19 mouse cellular contexts compared by ENCODE assay signal in genomic region chr3:128668468-128669127, GRCm38 (mm10).
DNase-seq lines count a peak whose midpoint lies in the region; ATAC-seq and TF ChIP-seq lines count a peak whose summit lies in the region.
"Had no signal": no experiment of that assay in that cellular context is flagged by ENCODE, and none has a peak within 500 bp of the region (broad histone marks: within the 10 kb centered on the region; RNA-seq: fewer than 3 reads in every experiment).

No protein-coding gene starts in this region.

- no peak overlapping the region for H3K4me2 ChIP-seq in hindbrain, embryonic 12.5 days (replicated peaks)
- H3K4me2 ChIP-seq in forebrain, embryonic 15.5 days (replicated peaks): no peak overlapping the region
- peak overlapping the region; percentile 26 for H3K4me2 ChIP-seq in hindbrain, embryonic 16.5 days (ENCODE audit: low read length)
- no peak overlapping the region for H3K4me2 ChIP-seq in neural tube, embryonic 12.5 days (replicated peaks)
- no peak overlapping the region for H3K4me2 ChIP-seq in stomach, postnatal 0 days (replicated peaks; ENCODE audit: low read depth)
- no peak overlapping the region for H3K4me2 ChIP-seq in kidney, embryonic 14.5 days (replicated peaks; ENCODE audit: low read depth, low read length)
- H3K4me2 ChIP-seq in kidney, embryonic 15.5 days: no peak overlapping the region
- H3K4me2 ChIP-seq: embryonic facial prominence, embryonic 13.5 days; limb, embryonic 12.5 days; liver, embryonic 12.5 days had no signal

- H3K4me3 ChIP-seq in hindbrain, embryonic 12.5 days: no peak overlapping the region
- H3K4me3 ChIP-seq in hindbrain, embryonic 10.5 days: no peak overlapping the region
- H3K4me3 ChIP-seq in forebrain, embryonic 15.5 days: no peak overlapping the region
- H3K4me3 ChIP-seq in hindbrain, embryonic 16.5 days (ENCODE audit: low read length): no peak overlapping the region
- no peak overlapping the region for H3K4me3 ChIP-seq in neural tube, embryonic 12.5 days
- no peak overlapping the region for H3K4me3 ChIP-seq in stomach, postnatal 0 days (ENCODE audit: low read depth, low read length)
- no peak overlapping the region for H3K4me3 ChIP-seq in kidney, embryonic 14.5 days (ENCODE audit: low read length)
- no peak overlapping the region for H3K4me3 ChIP-seq in kidney, embryonic 15.5 days (replicated peaks)
- H3K4me3 ChIP-seq: embryonic facial prominence, embryonic 13.5 days; limb, embryonic 12.5 days; liver, embryonic 12.5 days; myocyte had no signal

- H3K4me1 ChIP-seq in hindbrain, embryonic 12.5 days: 0 out of 2 replicates have a peak, but pooled peaks cover 2% of the 10 kb centered on the region
- no peaks in the 10 kb centered on the region for H3K4me1 ChIP-seq in hindbrain, embryonic 10.5 days (replicated peaks)
- no peaks in the 10 kb centered on the region for H3K4me1 ChIP-seq in forebrain, embryonic 15.5 days
- no peaks in the 10 kb centered on the region for H3K4me1 ChIP-seq in hindbrain, embryonic 16.5 days (ENCODE audit: control insufficient read depth, insufficient read depth, low read depth, low read length)
- H3K4me1 ChIP-seq in neural tube, embryonic 12.5 days: no peaks in the 10 kb centered on the region
- H3K4me1 ChIP-seq in stomach, postnatal 0 days (replicated peaks; ENCODE audit: control insufficient read depth, insufficient read depth): no peaks in the 10 kb centered on the region
- H3K4me1 ChIP-seq in kidney, embryonic 14.5 days (ENCODE audit: control insufficient read depth, insufficient read depth, low read length): no peaks in the 10 kb centered on the region
- no peaks in the 10 kb centered on the region for H3K4me1 ChIP-seq in kidney, embryonic 15.5 days
- H3K4me1 ChIP-seq: liver, embryonic 12.5 days had no signal

- DNase-seq in hindbrain, embryonic 10.5 days (ENCODE audit: low spot score): no peak
- DNase-seq in stomach, postnatal 0 days (ENCODE audit: low spot score): no peak
- DNase-seq: adrenal gland, adult 8-10 months; gastrocnemius, postnatal 25 days; kidney, adult 18-20 months; kidney, postnatal 25 days; lung, adult 2 months; right cerebral cortex, adult 18-20 months; thymus, postnatal 14 days had no signal

- WGBS in hindbrain, embryonic 12.5 days: 58% methylated on average over 8 of the region's 8 CpGs
- WGBS in hindbrain, embryonic 10.5 days: 81% methylated on average over 8 of the region's 8 CpGs
- WGBS in forebrain, embryonic 15.5 days: 68% methylated on average over 8 of the region's 8 CpGs
- 51% methylated on average over 8 of the region's 8 CpGs for WGBS in hindbrain, embryonic 16.5 days
- 61% methylated on average over 8 of the region's 8 CpGs for WGBS in neural tube, embryonic 12.5 days
- WGBS in stomach, postnatal 0 days: 70% methylated on average over 8 of the region's 8 CpGs
- 59% methylated on average over 8 of the region's 8 CpGs for WGBS in kidney, embryonic 14.5 days
- 57% methylated on average over 8 of the region's 8 CpGs for WGBS in kidney, embryonic 15.5 days

- no peak overlapping the region for H3K9ac ChIP-seq in hindbrain, embryonic 12.5 days
- no peak overlapping the region for H3K9ac ChIP-seq in forebrain, embryonic 15.5 days (replicated peaks)
- no peak overlapping the region for H3K9ac ChIP-seq in hindbrain, embryonic 16.5 days (ENCODE audit: low read depth, low read length)
- no peak overlapping the region for H3K9ac ChIP-seq in neural tube, embryonic 12.5 days
- H3K9ac ChIP-seq in stomach, postnatal 0 days (ENCODE audit: low read length): no peak overlapping the region
- no peak overlapping the region for H3K9ac ChIP-seq in kidney, embryonic 14.5 days (ENCODE audit: low read depth, low read length)
- H3K9ac ChIP-seq in kidney, embryonic 15.5 days: no peak overlapping the region
- H3K9ac ChIP-seq: embryonic facial prominence, embryonic 13.5 days; limb, embryonic 12.5 days; liver, embryonic 12.5 days had no signal

- ATAC-seq in hindbrain, embryonic 12.5 days (ENCODE audit: low FRiP score): peak; percentile 66
- ATAC-seq in forebrain, embryonic 15.5 days (replicated peaks): peak; percentile 53; the same call in 1 of the 2 replicates
- peak; percentile 34; the same call in 1 of the 2 replicates for ATAC-seq in hindbrain, embryonic 16.5 days
- peak; percentile 53 for ATAC-seq in neural tube, embryonic 12.5 days (ENCODE audit: low FRiP score, low read depth)
- ATAC-seq in stomach, postnatal 0 days (ENCODE audit: low FRiP score, low TSS enrichment): no peak
- ATAC-seq in kidney, embryonic 14.5 days (ENCODE audit: low FRiP score, low TSS enrichment): no peak
- ATAC-seq in kidney, embryonic 15.5 days (replicated peaks; ENCODE audit: low FRiP score): no peak
- ATAC-seq: liver, embryonic 12.5 days had no signal

- H3K36me3 ChIP-seq in hindbrain, embryonic 12.5 days: no peaks in the 10 kb centered on the region
- no peaks in the 10 kb centered on the region for H3K36me3 ChIP-seq in hindbrain, embryonic 10.5 days
- no peaks in the 10 kb centered on the region for H3K36me3 ChIP-seq in forebrain, embryonic 15.5 days
- H3K36me3 ChIP-seq in hindbrain, embryonic 16.5 days (ENCODE audit: control insufficient read depth, insufficient read depth, low read length): no peaks in the 10 kb centered on the region
- no peaks in the 10 kb centered on the region for H3K36me3 ChIP-seq in neural tube, embryonic 12.5 days
- no peaks in the 10 kb centered on the region for H3K36me3 ChIP-seq in stomach, postnatal 0 days (ENCODE audit: control insufficient read depth, insufficient read depth, low read length)
- H3K36me3 ChIP-seq in kidney, embryonic 14.5 days (ENCODE audit: control insufficient read depth, insufficient read depth, low read length): no peaks in the 10 kb centered on the region
- H3K36me3 ChIP-seq in kidney, embryonic 15.5 days: no peaks in the 10 kb centered on the region
- H3K36me3 ChIP-seq: embryonic facial prominence, embryonic 13.5 days; limb, embryonic 12.5 days; liver, embryonic 12.5 days had no signal

- no peak for TF ChIP-seq EP300 in stomach, postnatal 0 days (optimal IDR thresholded peaks at IDR 0.05)

- H3K9me3 ChIP-seq in hindbrain, embryonic 12.5 days (replicated peaks): no peaks in the 10 kb centered on the region
- H3K9me3 ChIP-seq in hindbrain, embryonic 10.5 days: no peaks in the 10 kb centered on the region
- H3K9me3 ChIP-seq in forebrain, embryonic 15.5 days: no peaks in the 10 kb centered on the region
- no peaks in the 10 kb centered on the region for H3K9me3 ChIP-seq in hindbrain, embryonic 16.5 days (ENCODE audit: control insufficient read depth, low read length)
- no peaks in the 10 kb centered on the region for H3K9me3 ChIP-seq in neural tube, embryonic 12.5 days
- no peaks in the 10 kb centered on the region for H3K9me3 ChIP-seq in stomach, postnatal 0 days (ENCODE audit: control insufficient read depth, low read length)
- H3K9me3 ChIP-seq in kidney, embryonic 14.5 days (ENCODE audit: control insufficient read depth, low read length): no peaks in the 10 kb centered on the region
- H3K9me3 ChIP-seq in kidney, embryonic 15.5 days (replicated peaks): no peaks in the 10 kb centered on the region
- H3K9me3 ChIP-seq: embryonic facial prominence, embryonic 13.5 days; limb, embryonic 12.5 days had no signal

- no peak for TF ChIP-seq CTCF in stomach, postnatal 0 days (IDR thresholded peaks at IDR 0.05; ENCODE audit: low read depth)

- H3K27ac ChIP-seq in hindbrain, embryonic 12.5 days: no peak overlapping the region
- H3K27ac ChIP-seq in hindbrain, embryonic 10.5 days: no peak overlapping the region
- H3K27ac ChIP-seq in forebrain, embryonic 15.5 days (replicated peaks): no peak overlapping the region
- no peak overlapping the region for H3K27ac ChIP-seq in hindbrain, embryonic 16.5 days (ENCODE audit: low read depth, low read length)
- H3K27ac ChIP-seq in neural tube, embryonic 12.5 days: no peak overlapping the region
- no peak overlapping the region for H3K27ac ChIP-seq in stomach, postnatal 0 days (replicated peaks)
- no peak overlapping the region for H3K27ac ChIP-seq in kidney, embryonic 14.5 days (ENCODE audit: low read depth, low read length)
- H3K27ac ChIP-seq in kidney, embryonic 15.5 days: no peak overlapping the region
- H3K27ac ChIP-seq: embryonic facial prominence, embryonic 13.5 days; limb, embryonic 12.5 days; liver, embryonic 12.5 days had no signal

- no peaks in the 10 kb centered on the region for H3K27me3 ChIP-seq in hindbrain, embryonic 12.5 days
- no peaks in the 10 kb centered on the region for H3K27me3 ChIP-seq in hindbrain, embryonic 10.5 days (ENCODE audit: insufficient read depth, poor library complexity, severe bottlenecking)
- no peaks in the 10 kb centered on the region for H3K27me3 ChIP-seq in forebrain, embryonic 15.5 days
- no peaks in the 10 kb centered on the region for H3K27me3 ChIP-seq in hindbrain, embryonic 16.5 days (replicated peaks; ENCODE audit: control insufficient read depth, insufficient read depth, low read length)
- H3K27me3 ChIP-seq in neural tube, embryonic 12.5 days (replicated peaks): no peaks in the 10 kb centered on the region
- no peaks in the 10 kb centered on the region for H3K27me3 ChIP-seq in stomach, postnatal 0 days (ENCODE audit: control insufficient read depth, insufficient read depth, low read length)
- H3K27me3 ChIP-seq in kidney, embryonic 14.5 days (ENCODE audit: control insufficient read depth, insufficient read depth, low read length): no peaks in the 10 kb centered on the region
- no peaks in the 10 kb centered on the region for H3K27me3 ChIP-seq in kidney, embryonic 15.5 days
- H3K27me3 ChIP-seq: limb, embryonic 12.5 days; liver, embryonic 12.5 days had no signal

Comparison
In these comparisons a context has a peak if more than half of its experiments do, and no peak if none do; other contexts are left out.
1. ATAC-seq: peak in hindbrain, embryonic 12.5 days (single experiment), forebrain, embryonic 15.5 days (single experiment), hindbrain, embryonic 16.5 days (single experiment) and neural tube, embryonic 12.5 days (single experiment); none in stomach, postnatal 0 days (single experiment), kidney, embryonic 14.5 days (single experiment) and kidney, embryonic 15.5 days (single experiment).